In genomic region chr4:137521966-137522365, GRCm38 (mm10) we compare ENCODE assay signal across 20 mouse cellular contexts. TPM values are rescaled to one million over a fixed set of nuclear protein-coding genes. Genes with fewer than 3 reads are reported as not detected.
DNase-seq lines count a peak whose midpoint lies in the region; ATAC-seq and TF ChIP-seq lines count a peak whose summit lies in the region.
"Had no signal": no experiment of that assay in that cellular context is flagged by ENCODE, and none has a peak within 500 bp of the region (broad histone marks: within the 10 kb centered on the region; RNA-seq: fewer than 3 reads in every experiment).

No protein-coding gene starts in this region.

- no peaks in the 10 kb centered on the region for H3K27me3 ChIP-seq in heart, embryonic 12.5 days (replicated peaks)
- H3K27me3 ChIP-seq: intestine, embryonic 15.5 days had no signal

- no peaks in the 10 kb centered on the region for H3K9me3 ChIP-seq in heart, embryonic 12.5 days (replicated peaks)
- H3K9me3 ChIP-seq: intestine, embryonic 15.5 days had no signal

- H3K9ac ChIP-seq in heart, embryonic 12.5 days: no peak overlapping the region
- H3K9ac ChIP-seq: hindbrain, embryonic 14.5 days; intestine, embryonic 15.5 days; lung, embryonic 14.5 days had no signal

- 0 out of 2 replicates have a peak overlapping the region, but pooled peaks have one; percentile 16 for H3K27ac ChIP-seq in gastrocnemius, adult 2 months
- H3K27ac ChIP-seq in heart, embryonic 12.5 days (ENCODE audit: poor library complexity, severe bottlenecking): no peak overlapping the region
- H3K27ac ChIP-seq: hindbrain, embryonic 14.5 days; intestine, embryonic 15.5 days had no signal

- no peak for TF ChIP-seq CTCF in gastrocnemius, adult 2 months (IDR thresholded peaks at IDR 0.05)

- no peaks in the 10 kb centered on the region for H3K4me1 ChIP-seq in heart, embryonic 12.5 days (replicated peaks)
- H3K4me1 ChIP-seq: megakaryocyte, embryonic 14.5 days had no signal

- no peak overlapping the region for H3K4me2 ChIP-seq in heart, embryonic 12.5 days
- H3K4me2 ChIP-seq: hindbrain, embryonic 14.5 days; intestine, embryonic 15.5 days; lung, embryonic 14.5 days had no signal

- no peak for ATAC-seq in heart, embryonic 12.5 days (ENCODE audit: insufficient number of reproducible peaks, low FRiP score)
- ATAC-seq: intestine, embryonic 15.5 days had no signal

- WGBS in heart, embryonic 12.5 days: 83% methylated on average over 11 of the region's 11 CpGs

- DNase-seq in gastrocnemius, adult 2 months: peak; percentile 78
- no peak for DNase-seq in gastrocnemius, postnatal 14 days
- DNase-seq in heart, postnatal 14 days: peak; percentile 55 to 59
- peak; percentile 68 to 71 for DNase-seq in cerebellum, adult 18-20 months
- DNase-seq in cerebellum, postnatal 14 days: peak; percentile 64 to 65
- no peak for DNase-seq in right cerebral cortex, postnatal 10 days (ENCODE audit: low spot score in 2 of 2)
- DNase-seq in thymus, postnatal 14 days: no peak
- DNase-seq: adrenal gland, adult 8-10 months; lung, embryonic 14.5 days had no signal

- H3K4me3 ChIP-seq in gastrocnemius, adult 2 months: no peak overlapping the region
- H3K4me3 ChIP-seq in heart, embryonic 12.5 days: no peak overlapping the region
- H3K4me3 ChIP-seq: intestine, embryonic 15.5 days; megakaryocyte, embryonic 14.5 days had no signal

- H3K36me3 ChIP-seq in heart, embryonic 12.5 days: peaks cover 99% of the 10 kb centered on the region

- intact Hi-C loops in gastrocnemius, adult 2 months (cut with DNase I): no loop called here
- intact Hi-C loops in gastrocnemius, postnatal 14 days (cut with DNase I; ENCODE audit: low total_unique reads): no loop called here
- intact Hi-C loops in heart, postnatal 14 days (cut with DNase I): loop anchor here (5.0 kb wide), 1 partner anchor 35 kb away; no protein-coding TSS in a partner anchor

RNA-seq across cellular contexts. Expression of gene Ldlrad2, which starts 52.4 kb away (rescaled TPM):
- total RNA-seq in gastrocnemius, adult 2 months (2021): not detected
- not detected for total RNA-seq in gastrocnemius, postnatal 14 days (2021)
- total RNA-seq in heart, postnatal 14 days (2021): not detected
- polyA plus RNA-seq in heart, embryonic 12.5 days (2016; fragmentation: Nextera tagmentation; extraction: Ambion mirVana): not detected in 2 replicates
- total RNA-seq: adrenal gland, adult 8-10 months; granulocyte monocyte progenitor cell, adult 5-6 weeks; layer of hippocampus, postnatal 25 days; left cerebral cortex, postnatal 25 days; liver, adult 2 months; midbrain, postnatal 0 days had no signal
- polyA plus RNA-seq: hindbrain, embryonic 14.5 days; intestine, embryonic 15.5 days; kidney, embryonic 14.5 days; large intestine, adult 2 months; liver, adult 2 months; lung, embryonic 14.5 days had no signal

RNA-seq across cellular contexts. Expression of gene Hspg2, which starts 53.4 kb away (rescaled TPM):
- 10 to 100 TPM; 55.2 to 77.5 TPM for total RNA-seq in gastrocnemius, adult 2 months (2021)
- 100 to 1,000 TPM; 193 to 224 TPM for total RNA-seq in gastrocnemius, postnatal 14 days (2021)
- total RNA-seq in heart, postnatal 14 days (2021): 100 to 1,000 TPM; 436 to 447 TPM
- 51.8 and 61.5 TPM in 2 replicates for polyA plus RNA-seq in heart, embryonic 12.5 days (2016; fragmentation: Nextera tagmentation; extraction: Ambion mirVana)

Comparison
In these comparisons a context has a peak if more than half of its experiments do, and no peak if none do; other contexts are left out.
1. DNase-seq: peak in gastrocnemius, adult 2 months (single experiment), heart, postnatal 14 days (2 of 2), cerebellum, adult 18-20 months (2 of 2) and cerebellum, postnatal 14 days (2 of 2); none in gastrocnemius, postnatal 14 days (single experiment), right cerebral cortex, postnatal 10 days (0 of 2) and thymus, postnatal 14 days (single experiment).